29 mouse cellular contexts compared by ENCODE assay signal in genomic region chr6:61177476-61177875, GRCm38 (mm10).
"Had no signal": no experiment of that assay in that cellular context is flagged by ENCODE, and none has a peak within 500 bp of the region (broad histone marks: within the 10 kb centered on the region; RNA-seq: fewer than 3 reads in every experiment).

No protein-coding gene starts in this region.

- H3K9ac ChIP-seq: heart, embryonic 13.5 days; heart, embryonic 15.5 days; hindbrain, embryonic 13.5 days; hindbrain, embryonic 15.5 days; kidney, embryonic 15.5 days; limb, embryonic 12.5 days; liver, embryonic 13.5 days; liver, embryonic 15.5 days had no signal

- DNase-seq: gastrocnemius, adult 2 months; gastrocnemius, postnatal 14 days; gastrocnemius, postnatal 36 days; heart, adult 11 months; heart, adult 2 months; heart, postnatal 14 days; heart, postnatal 36 days; kidney, adult 11 months; kidney, adult 2 months; kidney, adult 9 months; kidney, postnatal 14 days; kidney, postnatal 4 days; layer of hippocampus, adult 9-11 months; liver; liver, embryonic 13.5 days had no signal

- H3K4me2 ChIP-seq: heart, embryonic 11.5 days; heart, embryonic 13.5 days; heart, embryonic 15.5 days; hindbrain, embryonic 13.5 days; hindbrain, embryonic 15.5 days; kidney, embryonic 15.5 days; limb, embryonic 12.5 days; liver, embryonic 11.5 days; liver, embryonic 13.5 days; liver, embryonic 15.5 days had no signal

- H3K4me1 ChIP-seq: liver, embryonic 13.5 days had no signal

- H3K36me3 ChIP-seq: heart, embryonic 13.5 days; heart, embryonic 15.5 days; hindbrain, embryonic 13.5 days; hindbrain, embryonic 15.5 days; kidney, embryonic 15.5 days; limb, embryonic 10.5 days; limb, embryonic 12.5 days; liver, embryonic 13.5 days; liver, embryonic 15.5 days had no signal

- H3K4me3 ChIP-seq: gastrocnemius, adult 2 months; heart, adult 2 months; heart, embryonic 13.5 days; heart, embryonic 15.5 days; hindbrain, embryonic 13.5 days; hindbrain, embryonic 15.5 days; kidney, embryonic 15.5 days; left cerebral cortex, adult 2 months; limb, embryonic 10.5 days; limb, embryonic 12.5 days; liver, embryonic 13.5 days; liver, embryonic 15.5 days had no signal

- H3K27me3 ChIP-seq: hindbrain, embryonic 15.5 days had no signal

- H3K27ac ChIP-seq: gastrocnemius, adult 2 months; heart, adult 2 months; heart, embryonic 13.5 days; heart, embryonic 15.5 days; hindbrain, embryonic 13.5 days; hindbrain, embryonic 15.5 days; hindbrain, postnatal 0 days; kidney, embryonic 15.5 days; kidney, postnatal 0 days; left cerebral cortex, adult 2 months; limb, embryonic 10.5 days; limb, embryonic 12.5 days; liver, embryonic 13.5 days; liver, embryonic 15.5 days had no signal

- H3K9me3 ChIP-seq: heart, embryonic 13.5 days; heart, embryonic 15.5 days; hindbrain, embryonic 13.5 days; hindbrain, embryonic 15.5 days; kidney, embryonic 15.5 days; limb, embryonic 10.5 days; limb, embryonic 12.5 days; liver, embryonic 13.5 days; liver, embryonic 15.5 days had no signal

- ATAC-seq: hindbrain, postnatal 0 days; intestine, embryonic 16.5 days had no signal
